Mouse (Mus musculus): Measurements from ENCODE around the gene Prpf38b. TPM values are rescaled to one million over a fixed set of nuclear protein-coding genes. Genes with fewer than 3 reads are reported as not detected.

Gene Prpf38b
- total RNA-seq, 1 experiment = 70.6 TPM

- Histone ChIP-seq H3K4me1 (ENCODE audit: control insufficient read depth in 2 of 2, insufficient read depth in 2 of 2, low read length in 2 of 2, poor library complexity in 1 of 2) (0 out of 4 replicates have a peak, but pooled peaks cover 0 to 3% of the 10 kb centered on the region in 2 experiments), H3K36me3 (ENCODE audit: control insufficient read depth, insufficient read depth, low read length, poor library complexity, severe bottlenecking) (peaks cover 21% of the 10 kb centered on the region), H3K9ac (ENCODE audit: insufficient read depth, low read depth, low read length, poor library complexity, severe bottlenecking) (peak overlapping the region; percentile 97), H3K4me3 (ENCODE audit: insufficient read depth in 1 of 2, low read depth in 1 of 2, low read length in 2 of 2, poor library complexity in 1 of 2, severe bottlenecking in 1 of 2) (peak overlapping the region; percentile 87 to 90), H3K27ac (ENCODE audit: insufficient read depth, low read depth, low read length, poor library complexity, severe bottlenecking) (peak overlapping the region; percentile 74), H3K9me3 (ENCODE audit: control insufficient read depth, insufficient read depth, low read depth, low read length) (no peaks in the 10 kb centered on the region)
- in situ Hi-C loops (cut with MboI; ENCODE audit: low sequenced_read_pairs in 2 of 2, unreplicated experiment in 2 of 2) = no loop called here
- DNase-seq (ENCODE audit: low read depth, low spot score) = no peak
- no peak for TF ChIP-seq ZNF384 (IDR thresholded peaks at IDR 0.05; ENCODE audit: low read depth, low read length)
- TF ChIP-seq MAFK (IDR thresholded peaks at IDR 0.05; ENCODE audit: insufficient read depth, low read depth, low read length) = no peak
- TF ChIP-seq CHD2 (IDR thresholded peaks at IDR 0.05; ENCODE audit: low read depth, low read length) = no peak
- no peak for TF ChIP-seq HCFC1 (IDR thresholded peaks at IDR 0.05; ENCODE audit: borderline replicate concordance, insufficient read depth, low read length)
- TF ChIP-seq ZC3H11A (IDR thresholded peaks at IDR 0.05; ENCODE audit: borderline replicate concordance, low read depth, low read length) = no peak
These were observed 1.0 kb downstream of the Prpf38b start for GRCm38 (mm10) chr3:108910303-108911080.

DNA sequence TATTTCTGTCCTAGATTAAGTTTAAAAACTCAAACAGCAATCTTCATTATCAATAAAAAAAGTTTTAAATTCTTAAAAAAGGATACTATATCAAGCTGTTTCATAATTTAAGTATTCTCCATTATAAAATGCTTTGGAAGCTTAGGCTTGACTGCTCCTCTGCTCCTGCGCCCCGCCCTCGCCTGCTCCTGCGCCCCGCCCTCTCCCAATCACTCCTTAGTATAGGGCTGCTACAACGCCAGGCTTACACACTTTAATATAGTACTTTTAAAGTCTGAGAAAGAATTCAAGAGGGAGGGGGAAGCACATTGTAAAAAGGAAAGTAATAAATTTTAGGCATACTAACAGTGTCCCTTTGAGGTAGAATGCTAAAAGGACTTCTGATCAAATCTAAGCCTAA is 8.6 kb downstream of the Prpf38b start:
- no peak overlapping the region for H3K9ac ChIP-seq (ENCODE audit: insufficient read depth, low read depth, low read length, poor library complexity, severe bottlenecking)
- no peak overlapping the region for H3K27ac ChIP-seq (ENCODE audit: insufficient read depth, low read depth, low read length, poor library complexity, severe bottlenecking)
- no peak for DNase-seq (ENCODE audit: low read depth, low spot score)
- in situ Hi-C loops (cut with MboI; ENCODE audit: low sequenced_read_pairs in 2 of 2, unreplicated experiment in 2 of 2) = no loop called here
- H3K4me3 ChIP-seq (ENCODE audit: insufficient read depth in 1 of 2, low read depth in 1 of 2, low read length in 2 of 2, poor library complexity in 1 of 2, severe bottlenecking in 1 of 2) = no peak overlapping the region
- H3K9me3 ChIP-seq (ENCODE audit: control insufficient read depth, insufficient read depth, low read depth, low read length) = no peaks in the 10 kb centered on the region
- TF ChIP-seq HCFC1 (IDR thresholded peaks at IDR 0.05; ENCODE audit: borderline replicate concordance, insufficient read depth, low read length) = no peak
- TF ChIP-seq ZC3H11A (IDR thresholded peaks at IDR 0.05; ENCODE audit: borderline replicate concordance, low read depth, low read length) = no peak
- TF ChIP-seq MAFK (IDR thresholded peaks at IDR 0.05; ENCODE audit: insufficient read depth, low read depth, low read length) = no peak
- TF ChIP-seq ZNF384 (IDR thresholded peaks at IDR 0.05; ENCODE audit: low read depth, low read length) = no peak
- TF ChIP-seq CHD2 (IDR thresholded peaks at IDR 0.05; ENCODE audit: low read depth, low read length) = no peak
- H3K36me3 ChIP-seq (ENCODE audit: control insufficient read depth, insufficient read depth, low read length, poor library complexity, severe bottlenecking) = peaks cover 35% of the 10 kb centered on the region
- no peaks in the 10 kb centered on the region for H3K4me1 ChIP-seq (ENCODE audit: control insufficient read depth in 2 of 2, insufficient read depth in 2 of 2, low read length in 2 of 2, poor library complexity in 1 of 2)

DNA sequence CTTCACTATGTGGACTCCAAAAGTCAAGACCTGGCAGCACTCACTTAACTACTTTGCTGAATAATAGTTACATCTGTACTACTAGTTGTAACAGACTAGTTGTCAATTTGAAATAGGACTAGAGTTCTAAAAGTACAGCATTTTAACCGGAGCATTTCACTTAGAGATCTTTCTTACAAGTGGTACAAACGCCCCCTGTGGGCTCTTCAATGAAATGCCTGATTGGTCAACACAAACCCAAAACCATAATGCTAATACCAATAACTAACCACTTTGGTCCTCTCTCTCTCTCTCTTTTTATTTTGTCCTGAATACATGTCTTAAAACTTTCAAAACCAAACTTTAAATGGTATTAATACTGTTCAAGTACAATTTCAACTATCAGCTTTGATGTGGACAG is 9.5 kb downstream of the Prpf38b start:
- H3K9me3 ChIP-seq (ENCODE audit: control insufficient read depth, insufficient read depth, low read depth, low read length) = no peaks in the 10 kb centered on the region
- peaks cover 30% of the 10 kb centered on the region for H3K36me3 ChIP-seq (ENCODE audit: control insufficient read depth, insufficient read depth, low read length, poor library complexity, severe bottlenecking)
- DNase-seq (ENCODE audit: low read depth, low spot score) = no peak
- H3K27ac ChIP-seq (ENCODE audit: insufficient read depth, low read depth, low read length, poor library complexity, severe bottlenecking) = no peak overlapping the region
- TF ChIP-seq ZNF384 (IDR thresholded peaks at IDR 0.05; ENCODE audit: low read depth, low read length) (no peak), MAFK (IDR thresholded peaks at IDR 0.05; ENCODE audit: insufficient read depth, low read depth, low read length) (no peak), CHD2 (IDR thresholded peaks at IDR 0.05; ENCODE audit: low read depth, low read length) (no peak), HCFC1 (IDR thresholded peaks at IDR 0.05; ENCODE audit: borderline replicate concordance, insufficient read depth, low read length) (no peak), ZC3H11A (IDR thresholded peaks at IDR 0.05; ENCODE audit: borderline replicate concordance, low read depth, low read length) (no peak)
- H3K4me1 ChIP-seq (ENCODE audit: control insufficient read depth in 2 of 2, insufficient read depth in 2 of 2, low read length in 2 of 2, poor library complexity in 1 of 2) = no peaks in the 10 kb centered on the region
- in situ Hi-C loops (cut with MboI; ENCODE audit: low sequenced_read_pairs in 2 of 2, unreplicated experiment in 2 of 2) = no loop called here
- no peak overlapping the region for H3K9ac ChIP-seq (ENCODE audit: insufficient read depth, low read depth, low read length, poor library complexity, severe bottlenecking)
- no peak overlapping the region for H3K4me3 ChIP-seq (ENCODE audit: insufficient read depth in 1 of 2, low read depth in 1 of 2, low read length in 2 of 2, poor library complexity in 1 of 2, severe bottlenecking in 1 of 2)

DNA sequence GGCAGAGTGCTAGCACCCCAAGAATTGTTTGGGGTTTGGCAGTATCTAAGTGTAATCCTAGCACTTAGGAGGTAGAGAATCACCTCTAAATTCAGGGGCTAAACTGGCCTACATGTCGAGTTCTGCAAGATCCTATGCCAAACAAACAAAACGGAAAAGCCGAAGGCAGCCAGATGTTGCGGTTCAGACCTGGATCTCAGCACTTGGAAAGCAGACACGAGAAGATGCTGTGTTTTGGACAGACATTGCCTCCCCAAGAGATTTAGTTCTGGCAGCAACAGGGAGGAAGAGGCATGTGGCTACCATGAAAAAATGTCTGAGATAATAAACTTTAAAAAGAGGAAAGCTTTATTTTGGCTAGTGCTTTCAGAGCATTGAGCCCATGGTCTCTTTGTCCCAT is 10.8 kb downstream of the Prpf38b start:
- Histone ChIP-seq H3K9ac (ENCODE audit: insufficient read depth, low read depth, low read length, poor library complexity, severe bottlenecking) (no peak overlapping the region), H3K4me1 (ENCODE audit: control insufficient read depth in 2 of 2, insufficient read depth in 2 of 2, low read length in 2 of 2, poor library complexity in 1 of 2) (no peaks in the 10 kb centered on the region), H3K4me3 (ENCODE audit: insufficient read depth in 1 of 2, low read depth in 1 of 2, low read length in 2 of 2, poor library complexity in 1 of 2, severe bottlenecking in 1 of 2) (no peak overlapping the region), H3K9me3 (ENCODE audit: control insufficient read depth, insufficient read depth, low read depth, low read length) (no peaks in the 10 kb centered on the region), H3K36me3 (ENCODE audit: control insufficient read depth, insufficient read depth, low read length, poor library complexity, severe bottlenecking) (peaks cover 23% of the 10 kb centered on the region), H3K27ac (ENCODE audit: insufficient read depth, low read depth, low read length, poor library complexity, severe bottlenecking) (no peak overlapping the region)
- TF ChIP-seq MAFK (IDR thresholded peaks at IDR 0.05; ENCODE audit: insufficient read depth, low read depth, low read length) (no peak), ZC3H11A (IDR thresholded peaks at IDR 0.05; ENCODE audit: borderline replicate concordance, low read depth, low read length) (no peak), CHD2 (IDR thresholded peaks at IDR 0.05; ENCODE audit: low read depth, low read length) (no peak), ZNF384 (IDR thresholded peaks at IDR 0.05; ENCODE audit: low read depth, low read length) (no peak), HCFC1 (IDR thresholded peaks at IDR 0.05; ENCODE audit: borderline replicate concordance, insufficient read depth, low read length) (no peak)
- in situ Hi-C loops (cut with MboI; ENCODE audit: low sequenced_read_pairs in 2 of 2, unreplicated experiment in 2 of 2) = no loop called here
- DNase-seq (ENCODE audit: low read depth, low spot score) = no peak

All from ES-E14 (cell line).